Comparison of ENCODE assay signal across 11 mouse cellular contexts in the genomic region with DNA sequence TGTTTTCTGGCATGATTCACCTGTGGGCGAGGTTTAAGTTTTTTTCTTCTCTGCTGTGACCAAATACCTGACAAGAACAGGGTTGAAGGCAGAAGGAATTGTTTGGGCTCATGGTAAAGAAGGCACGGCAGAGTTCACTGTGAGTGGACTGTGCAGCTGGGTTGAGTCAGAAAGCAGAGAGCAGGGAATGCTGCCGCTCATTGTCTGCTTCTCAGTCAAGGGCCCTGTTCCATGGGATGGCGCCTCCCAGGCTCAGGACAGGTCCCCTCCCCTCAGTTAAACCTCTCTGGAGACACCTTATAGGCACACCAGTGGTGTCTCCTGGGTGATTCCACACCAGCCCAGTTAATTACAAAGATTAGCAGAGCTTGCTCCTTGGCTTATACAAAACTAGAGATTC. TPM values are rescaled to one million over a fixed set of nuclear protein-coding genes. Genes with fewer than 3 reads are reported as not detected.
"Had no signal": no experiment of that assay in that cellular context is flagged by ENCODE, and none has a peak within 500 bp of the region (broad histone marks: within the 10 kb centered on the region; RNA-seq: fewer than 3 reads in every experiment).

No protein-coding gene starts in this region.

- H3K9ac ChIP-seq: intestine, embryonic 15.5 days; kidney, embryonic 15.5 days; limb, embryonic 13.5 days; liver, embryonic 13.5 days; stomach, embryonic 15.5 days had no signal

- H3K4me2 ChIP-seq: intestine, embryonic 15.5 days; kidney, embryonic 15.5 days; limb, embryonic 13.5 days; liver, embryonic 13.5 days; stomach, embryonic 15.5 days had no signal

- H3K4me3 ChIP-seq: intestine, embryonic 15.5 days; kidney, embryonic 15.5 days; limb, embryonic 13.5 days; liver, embryonic 13.5 days; stomach, embryonic 15.5 days had no signal

- DNase-seq: kidney, adult 2 months; kidney, postnatal 14 days; left cerebral cortex, postnatal 4 days; liver, embryonic 13.5 days; right cerebral cortex, postnatal 14 days; thymus, postnatal 14 days had no signal

- H3K27me3 ChIP-seq: intestine, embryonic 15.5 days; kidney, embryonic 15.5 days; limb, embryonic 13.5 days; liver, embryonic 13.5 days; stomach, embryonic 15.5 days had no signal

- ATAC-seq: intestine, embryonic 15.5 days; midbrain, embryonic 16.5 days had no signal

- H3K9me3 ChIP-seq: intestine, embryonic 15.5 days; kidney, embryonic 15.5 days; limb, embryonic 13.5 days; liver, embryonic 13.5 days; stomach, embryonic 15.5 days had no signal

- H3K27ac ChIP-seq: intestine, embryonic 15.5 days; kidney, embryonic 15.5 days; limb, embryonic 13.5 days; liver, embryonic 13.5 days; stomach, embryonic 15.5 days had no signal

- H3K36me3 ChIP-seq: intestine, embryonic 15.5 days; kidney, embryonic 15.5 days; limb, embryonic 13.5 days; liver, embryonic 13.5 days; stomach, embryonic 15.5 days had no signal

RNA-seq across cellular contexts. Expression of a gene that starts 9.2 kb away (rescaled TPM):
- polyA plus RNA-seq: liver, embryonic 13.5 days had no signal
